Mouse (Mus musculus) intestine, postnatal 0 days (tissue): ENCODE results near the gene Tex14. TPM values are rescaled to one million over a fixed set of nuclear protein-coding genes. Genes with fewer than 3 reads are reported as not detected.
A peak's percentile ranks its signal among the peaks of the same experiment; 100 is the strongest.

ENCODE experiments used
- ATAC-seq: fragments of 200-750 bp; cut with Nextera tagmentation; 2 replicates; pipeline ENCODE4 v1.8.0; 2017; ENCODE audit warnings: mild to moderate bottlenecking, moderate TSS enrichment, moderate library complexity
- H3K27ac ChIP-seq: fragments of 300-500 bp; sonication (generic); 2 replicates; pipeline ENCODE4 v1.5.1; 2014; ENCODE audit warnings: mild to moderate bottlenecking, low read depth, low read length, moderate library complexity
- H3K27me3 ChIP-seq: fragments of 300-500 bp; sonication (generic); replicated peaks from 2 replicates; pipeline ENCODE4 v1.6.1; 2014; ENCODE audit warnings: low read length, mixed read lengths; ENCODE audit not compliant: control insufficient read depth, insufficient read depth
- H3K36me3 ChIP-seq: fragments of 300-500 bp; sonication (generic); 2 replicates; pipeline ENCODE4 v1.6.1; 2014; ENCODE audit warnings: mild to moderate bottlenecking, moderate library complexity; ENCODE audit not compliant: control insufficient read depth, insufficient read depth
- H3K4me1 ChIP-seq: fragments of 300-500 bp; sonication (generic); replicated peaks from 2 replicates; pipeline ENCODE4 v1.6.1; 2014; ENCODE audit warnings: antibody characterized with exemption, low read length, mixed read lengths; ENCODE audit not compliant: control insufficient read depth, insufficient read depth
- H3K4me2 ChIP-seq: fragments of 300-500 bp; sonication (generic); replicated peaks from 2 replicates; pipeline ENCODE4 v1.6.1; 2014; ENCODE audit warnings: low read depth, mild to moderate bottlenecking, moderate library complexity
- H3K4me3 ChIP-seq: fragments of 300-500 bp; sonication (generic); 2 replicates; pipeline ENCODE4 v1.5.1; 2014; ENCODE audit warnings: low read depth, low read length
- H3K9ac ChIP-seq: fragments of 300-500 bp; sonication (generic); 2 replicates; pipeline ENCODE4 v1.6.1; 2014; ENCODE audit warnings: mild to moderate bottlenecking, low read depth, low read length
- H3K9me3 ChIP-seq: fragments of 300-500 bp; sonication (generic); 2 replicates; pipeline ENCODE4 v1.6.1; 2016; ENCODE audit warnings: mixed run types; ENCODE audit not compliant: control insufficient read depth
- CTCF ChIP-seq: sonication (generic); IDR thresholded peaks from 2 replicates; pipeline ENCODE4 v1.5.1; 2016; ENCODE audit warnings: low read depth, mild to moderate bottlenecking, control low read depth, antibody characterized with exemption, moderate library complexity
- WGBS: fragments of 180-500 bp; shearing (Covaris S2); extraction: QIAGEN DNeasy Blood & Tissue Kit; methylation state at CpG from one replicate; pipeline ENCODE4 v1.1.7; 2014; 5-methylcytosine and 5-hydroxymethylcytosine counted together
- polyA plus RNA-seq: library from polyadenylated mRNA; unstranded; fragments of >200 nt; fragmentation: Nextera tagmentation; extraction: Ambion mirVana; gene quantifications from 2 replicates; pipeline ENCODE4 v1.2.1, GENCODE M21; 2015

Gene Tex14
- polyA plus RNA-seq, 1 experiment from 2014 or later = 1.8 TPM

DNA sequence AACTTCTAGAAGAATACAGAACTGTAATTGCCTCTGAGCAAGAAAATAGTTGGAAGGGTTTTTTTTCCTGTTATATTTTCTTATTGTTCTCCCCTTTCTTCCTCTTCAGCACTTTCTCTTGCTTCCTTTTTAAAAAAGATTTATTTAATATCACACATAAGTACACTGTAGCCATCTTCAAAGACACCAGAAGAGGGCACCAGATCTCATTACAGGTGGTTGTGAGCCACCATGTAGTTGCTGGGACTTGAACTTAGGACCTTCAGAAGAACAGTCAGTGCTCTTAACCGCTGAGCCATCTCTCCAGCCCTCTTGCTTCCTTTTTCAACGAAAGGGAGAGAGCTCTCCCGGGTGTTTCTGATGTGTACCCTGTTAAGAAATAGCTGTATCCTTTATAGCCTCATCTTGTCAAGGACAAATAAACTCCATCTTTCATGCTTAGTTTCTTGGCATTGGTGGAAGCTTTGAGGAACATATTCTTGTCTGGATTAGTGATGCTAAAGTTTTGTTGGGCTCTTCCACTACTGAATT lies 79.0 kb downstream of the Tex14 start:
- Histone ChIP-seq H3K4me3 (no peak overlapping the region), H3K9ac (no peak overlapping the region), H3K4me1 (no peaks in the 10 kb centered on the region), H3K36me3 (no peaks in the 10 kb centered on the region), H3K27ac (no peak overlapping the region), H3K4me2 (no peak overlapping the region), H3K27me3 (no peaks in the 10 kb centered on the region), H3K9me3 (no peaks in the 10 kb centered on the region)
- peak; percentile 45 for TF ChIP-seq CTCF
- no peak for ATAC-seq
- 72% methylated on average over 3 of the region's 3 CpGs for WGBS

- H3K9me3 ChIP-seq = no peaks in the 10 kb centered on the region
- WGBS = 84% methylated on average over 3 of the region's 3 CpGs
- H3K4me3 ChIP-seq = no peak overlapping the region
- H3K36me3 ChIP-seq = no peaks in the 10 kb centered on the region
- H3K4me2 ChIP-seq = no peak overlapping the region
- ATAC-seq = no peak
- TF ChIP-seq CTCF = no peak
- H3K27ac ChIP-seq = no peak overlapping the region
- H3K4me1 ChIP-seq = no peaks in the 10 kb centered on the region
- H3K27me3 ChIP-seq = no peaks in the 10 kb centered on the region
- no peak overlapping the region for H3K9ac ChIP-seq
Measured at GRCm38 (mm10) chr11:87488948-87489347, 84.1 kb downstream of the Tex14 start.

DNA sequence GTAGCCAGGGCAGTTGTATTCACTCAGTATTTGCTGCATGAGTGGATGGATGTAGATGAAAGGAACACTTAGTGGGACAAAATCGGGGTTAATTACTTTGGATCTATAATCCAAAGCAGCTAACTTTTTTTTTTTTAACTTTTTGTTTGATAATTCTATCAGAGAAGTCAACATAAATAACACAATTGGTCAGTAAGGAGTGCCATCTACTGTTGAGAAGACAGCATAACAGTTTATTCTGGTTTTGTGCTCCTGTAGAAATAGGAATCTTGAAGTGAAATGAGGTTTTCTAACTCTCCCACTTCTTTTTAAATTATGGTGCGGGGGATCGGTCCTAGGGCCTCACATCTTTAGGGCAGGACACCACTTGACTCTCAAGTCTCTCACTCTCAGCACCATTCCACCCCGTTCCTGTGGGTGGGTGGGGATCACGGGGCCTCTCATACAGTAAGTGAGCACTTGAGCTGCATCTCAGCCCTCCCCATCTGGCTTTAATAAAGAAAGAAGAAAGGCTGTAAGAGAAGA lies 99.9 kb downstream of the Tex14 start:
- no peaks in the 10 kb centered on the region for H3K27me3 ChIP-seq
- no peaks in the 10 kb centered on the region for H3K36me3 ChIP-seq
- no peak overlapping the region for H3K27ac ChIP-seq
- H3K9me3 ChIP-seq = no peaks in the 10 kb centered on the region
- peak; percentile 66 for TF ChIP-seq CTCF
- no peak overlapping the region for H3K4me3 ChIP-seq
- ATAC-seq = no peak
- no peak overlapping the region for H3K9ac ChIP-seq
- H3K4me2 ChIP-seq = no peak overlapping the region
- H3K4me1 ChIP-seq = no peaks in the 10 kb centered on the region
- 64% methylated on average over 5 of the region's 5 CpGs for WGBS

DNA sequence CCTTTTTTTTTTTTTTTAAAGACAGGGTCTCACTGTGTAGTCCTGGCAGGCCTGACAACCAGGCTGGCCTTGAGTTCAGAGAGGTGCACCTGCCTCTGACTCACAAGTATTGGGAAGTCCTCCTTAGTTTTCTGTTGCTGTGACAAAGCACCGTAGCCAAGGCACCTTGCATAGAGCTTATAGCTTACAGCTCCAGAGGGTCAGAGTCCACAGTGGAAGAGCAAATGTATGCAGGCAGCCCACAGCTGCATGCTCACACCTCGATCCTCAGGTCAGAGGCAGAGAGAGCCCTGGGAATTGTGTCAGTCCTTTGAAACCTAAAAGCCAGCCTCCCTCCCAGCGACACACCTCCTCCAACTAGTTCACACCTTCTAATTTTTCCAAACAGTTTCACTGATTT lies 101.6 kb downstream of the Tex14 start:
- no peak overlapping the region for H3K4me3 ChIP-seq
- no peaks in the 10 kb centered on the region for H3K27me3 ChIP-seq
- no peaks in the 10 kb centered on the region for H3K36me3 ChIP-seq
- no peaks in the 10 kb centered on the region for H3K9me3 ChIP-seq
- no peak for TF ChIP-seq CTCF
- no peak overlapping the region for H3K27ac ChIP-seq
- WGBS = 46% methylated on average over 3 of the region's 3 CpGs
- ATAC-seq = peak; percentile 83
- no peak overlapping the region for H3K9ac ChIP-seq
- no peaks in the 10 kb centered on the region for H3K4me1 ChIP-seq
- H3K4me2 ChIP-seq = no peak overlapping the region

DNA sequence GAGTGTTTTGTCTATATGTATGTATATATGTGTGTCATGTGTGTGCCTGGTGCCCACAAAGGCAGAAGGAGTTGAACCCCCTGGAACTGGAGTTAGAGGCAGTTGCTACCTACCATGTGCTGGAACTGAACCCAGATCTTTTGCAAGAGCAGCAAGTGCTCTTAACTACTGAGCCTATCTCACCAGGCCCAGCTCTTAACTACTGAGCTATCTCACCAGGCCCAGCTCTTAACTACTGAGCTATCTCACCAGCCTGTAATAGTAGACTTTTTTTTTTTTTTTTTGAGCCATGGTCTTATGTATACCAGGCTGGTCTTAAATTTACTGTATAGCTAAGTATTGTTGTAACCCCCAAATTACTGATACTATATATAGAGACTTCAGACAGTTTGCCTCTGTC lies 102.2 kb downstream of the Tex14 start:
- Histone ChIP-seq H3K9ac (no peak overlapping the region), H3K27me3 (no peaks in the 10 kb centered on the region), H3K9me3 (no peaks in the 10 kb centered on the region), H3K4me2 (no peak overlapping the region), H3K36me3 (no peaks in the 10 kb centered on the region), H3K4me1 (no peaks in the 10 kb centered on the region), H3K27ac (no peak overlapping the region), H3K4me3 (no peak overlapping the region)
- TF ChIP-seq CTCF = no peak
- 0 out of 2 replicates have a peak, but pooled peaks have one; percentile 10 for ATAC-seq

- peak; percentile 80 for ATAC-seq
- WGBS = 5% methylated on average over 2 of the region's 2 CpGs
Measured at GRCm38 (mm10) chr11:87519260-87519659, 114.4 kb downstream of the Tex14 start.

GRCm38 (mm10) chr11:87523466-87523865 lies 118.6 kb downstream of the Tex14 start:
- Histone ChIP-seq H3K4me1 (no peaks in the 10 kb centered on the region), H3K27me3 (no peaks in the 10 kb centered on the region), H3K4me2 (no peak overlapping the region), H3K36me3 (no peaks in the 10 kb centered on the region), H3K9ac (no peak overlapping the region), H3K27ac (no peak overlapping the region), H3K4me3 (no peak overlapping the region), H3K9me3 (no peaks in the 10 kb centered on the region)
- no peak for TF ChIP-seq CTCF
- WGBS = 66% methylated on average over 5 of the region's 5 CpGs
- no peak for ATAC-seq

More at GRCm38 (mm10) chr11:87519260-87519659, 114.4 kb downstream of the Tex14 start:
- Histone ChIP-seq H3K4me1 (no peaks in the 10 kb centered on the region), H3K27ac (no peak overlapping the region), H3K27me3 (no peaks in the 10 kb centered on the region), H3K9me3 (no peaks in the 10 kb centered on the region), H3K9ac (no peak overlapping the region), H3K4me2 (no peak overlapping the region), H3K36me3 (no peaks in the 10 kb centered on the region), H3K4me3 (no peak overlapping the region)
- TF ChIP-seq CTCF = peak; percentile 90
